Mouse (Mus musculus): ENCODE measurements at regions not wholly inside any gene's neighbourhood (a gene's known extent, or its start where the extent isn't known, plus 50 kb on each side); places are given as distances from the start of the nearest gene placed in this dataset.

DNA sequence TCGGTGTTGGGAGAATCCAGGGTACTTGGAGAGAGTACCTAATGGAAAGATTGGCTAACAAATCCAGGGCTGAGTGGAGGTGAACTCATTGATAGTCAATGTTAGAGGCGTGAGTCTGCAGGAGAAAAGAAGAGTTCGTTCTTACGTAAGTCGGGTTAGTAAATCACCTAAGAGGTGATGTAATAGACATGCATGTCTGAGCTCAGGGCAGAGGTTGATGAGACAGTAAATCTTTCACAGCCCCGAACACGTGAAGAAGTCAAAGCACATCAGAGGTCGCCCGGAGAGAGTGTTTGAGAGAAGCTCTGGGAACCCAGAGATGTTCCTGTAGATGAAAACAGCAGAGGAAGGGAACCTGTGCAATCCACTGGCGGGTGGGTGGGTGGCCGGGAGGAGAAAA is 76.2 kb upstream of the Prdm1 start:
- WGBS (ENCODE audit: insufficient replicate concordance), result 63% methylated on average over 11 of the region's 11 CpGs
- ATAC-seq (ENCODE audit: insufficient read depth), result peak; percentile 64
- H3K9me3 ChIP-seq (replicated peaks), result no peaks in the 10 kb centered on the region

DNA sequence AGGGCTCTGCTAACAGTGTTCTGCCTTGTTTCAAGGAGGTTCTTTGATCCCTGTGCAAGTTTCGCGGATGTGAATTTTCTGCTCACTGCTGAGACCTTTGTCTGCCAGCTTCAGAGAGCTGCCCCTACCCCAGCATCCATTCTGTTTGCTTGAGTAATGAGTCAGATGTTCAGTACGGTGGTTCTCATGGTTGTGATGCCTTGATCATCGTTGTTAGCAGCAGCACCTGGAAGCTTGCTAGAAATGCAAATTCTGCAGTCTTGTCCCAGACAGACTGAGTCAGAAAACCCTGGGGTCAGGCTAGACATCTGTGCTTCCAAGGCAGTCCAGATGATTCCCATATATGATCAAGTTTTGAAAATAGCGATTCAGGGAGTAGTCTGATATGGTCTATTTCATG is 75.2 kb upstream of the Prdm1 start:
- Histone ChIP-seq H3K27ac (replicated peaks) (no peak overlapping the region), H3K4me1 (replicated peaks) (peaks cover 8% of the 10 kb centered on the region), H3K27me3 (no peaks in the 10 kb centered on the region), H3K9me3 (replicated peaks) (no peaks in the 10 kb centered on the region), H3K4me3 (replicated peaks) (no peak overlapping the region), H3K4me2 (no peak overlapping the region), H3K36me3 (replicated peaks) (no peaks in the 10 kb centered on the region), H3K9ac (no peak overlapping the region)
- no peak for ATAC-seq (ENCODE audit: insufficient read depth)
- 69% methylated on average over 5 of the region's 5 CpGs for WGBS (ENCODE audit: insufficient replicate concordance)

More for the DNA sequence above, 76.2 kb upstream of the Prdm1 start:
- Histone ChIP-seq H3K4me2 (no peak overlapping the region), H3K4me3 (replicated peaks) (no peak overlapping the region), H3K36me3 (replicated peaks) (no peaks in the 10 kb centered on the region), H3K9ac (no peak overlapping the region), H3K27ac (replicated peaks) (no peak overlapping the region), H3K27me3 (no peaks in the 10 kb centered on the region), H3K4me1 (replicated peaks) (peaks cover 8% of the 10 kb centered on the region)

DNA sequence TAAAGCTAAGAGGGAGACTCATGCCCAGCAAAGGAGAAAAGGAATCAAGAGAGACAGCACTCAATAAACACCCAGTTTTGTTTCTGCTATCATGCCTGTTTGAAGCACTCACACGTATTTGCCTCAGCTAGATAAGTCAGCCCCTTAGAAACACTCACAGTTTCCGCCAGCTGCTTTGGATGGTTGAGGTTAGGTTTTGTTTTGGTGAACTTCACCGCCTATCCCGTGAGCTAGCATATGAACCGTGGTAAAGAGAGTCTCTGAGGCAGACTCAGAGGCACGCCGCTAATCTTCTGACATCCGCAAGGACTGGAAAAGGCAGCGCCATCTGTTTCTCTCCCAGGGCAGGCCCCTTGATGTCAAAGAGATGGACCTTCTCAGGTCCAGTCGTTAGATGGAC is 73.2 kb upstream of the Prdm1 start:
- Histone ChIP-seq H3K9ac (no peak overlapping the region), H3K27me3 (no peaks in the 10 kb centered on the region), H3K4me1 (replicated peaks) (peaks cover 8% of the 10 kb centered on the region), H3K9me3 (replicated peaks) (no peaks in the 10 kb centered on the region), H3K27ac (replicated peaks) (no peak overlapping the region), H3K4me3 (replicated peaks) (no peak overlapping the region), H3K4me2 (no peak overlapping the region), H3K36me3 (replicated peaks) (no peaks in the 10 kb centered on the region)
- WGBS (ENCODE audit: insufficient replicate concordance), result 54% methylated on average over 10 of the region's 10 CpGs
- ATAC-seq (ENCODE audit: insufficient read depth), result no peak

DNA sequence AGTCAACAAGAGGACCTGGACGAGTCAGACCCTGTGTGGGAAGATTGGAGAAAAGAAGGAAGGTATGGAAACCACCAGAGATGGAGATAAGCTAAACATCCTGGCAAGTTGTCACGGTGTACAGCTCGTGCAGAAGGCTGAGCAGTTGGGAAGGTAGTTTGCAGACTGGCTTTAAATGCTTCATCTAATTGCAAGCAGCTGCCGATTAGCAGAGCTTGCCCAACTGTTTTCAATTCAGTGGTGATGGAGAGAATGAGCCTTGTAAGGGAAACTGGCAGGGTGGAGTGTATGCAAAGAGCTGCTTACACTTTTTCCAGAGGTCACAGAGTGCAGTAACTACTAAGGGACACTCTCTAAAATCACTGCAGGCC is 71.6 kb upstream of the Prdm1 start:
- H3K27ac ChIP-seq (replicated peaks), result no peak overlapping the region
- no peaks in the 10 kb centered on the region for H3K9me3 ChIP-seq (replicated peaks)
- H3K9ac ChIP-seq, result no peak overlapping the region
- H3K4me3 ChIP-seq (replicated peaks), result no peak overlapping the region
- H3K4me1 ChIP-seq (replicated peaks), result peaks cover 5% of the 10 kb centered on the region
- H3K4me2 ChIP-seq, result no peak overlapping the region
- no peak for ATAC-seq (ENCODE audit: insufficient read depth)
- no peaks in the 10 kb centered on the region for H3K36me3 ChIP-seq (replicated peaks)
- 13% methylated on average over 4 of the region's 4 CpGs for WGBS (ENCODE audit: insufficient replicate concordance)
- H3K27me3 ChIP-seq, result no peaks in the 10 kb centered on the region

DNA sequence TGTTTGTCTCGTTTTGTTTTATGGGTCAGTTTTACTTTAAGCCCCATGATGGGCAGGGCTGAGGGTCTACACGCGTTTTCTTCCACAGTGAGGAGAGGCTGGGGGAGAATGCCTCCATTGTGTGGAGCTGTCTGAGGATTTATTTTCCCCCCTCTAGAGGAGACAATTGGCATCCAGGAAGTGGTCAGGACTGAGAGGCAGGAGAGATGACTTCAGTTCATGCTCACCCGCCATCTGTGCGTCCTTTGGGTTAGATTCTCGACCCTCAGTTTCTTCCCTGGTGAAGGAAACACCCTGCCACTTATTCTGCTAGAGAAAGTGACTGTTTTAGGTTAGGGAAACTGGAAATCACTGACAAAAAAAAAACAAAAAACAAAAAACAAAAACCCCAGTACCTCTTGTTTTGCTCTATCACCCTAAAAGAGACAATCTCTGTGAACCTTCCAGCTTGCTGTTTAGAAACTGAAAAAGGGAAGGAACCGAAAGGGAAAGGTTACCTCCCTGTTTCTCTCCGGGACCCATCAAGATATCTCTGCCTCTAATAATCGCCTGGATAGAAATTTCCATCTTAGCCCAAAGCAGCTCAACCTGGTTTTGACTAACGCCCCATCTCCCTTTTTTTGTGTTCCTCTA is 71.1 kb upstream of the Prdm1 start:
- Histone ChIP-seq H3K4me1 (replicated peaks) (0 out of 2 replicates have a peak, but pooled peaks cover under 1% of the 10 kb centered on the region), H3K9ac (no peak overlapping the region), H3K27ac (replicated peaks) (no peak overlapping the region), H3K4me2 (0 out of 2 replicates have a peak overlapping the region, but pooled peaks have one; percentile 10), H3K27me3 (no peaks in the 10 kb centered on the region), H3K9me3 (replicated peaks) (no peaks in the 10 kb centered on the region), H3K36me3 (replicated peaks) (no peaks in the 10 kb centered on the region), H3K4me3 (replicated peaks) (no peak overlapping the region)
- WGBS (ENCODE audit: insufficient replicate concordance), result 22% methylated on average over 10 of the region's 10 CpGs
- ATAC-seq (ENCODE audit: insufficient read depth), result no peak

DNA sequence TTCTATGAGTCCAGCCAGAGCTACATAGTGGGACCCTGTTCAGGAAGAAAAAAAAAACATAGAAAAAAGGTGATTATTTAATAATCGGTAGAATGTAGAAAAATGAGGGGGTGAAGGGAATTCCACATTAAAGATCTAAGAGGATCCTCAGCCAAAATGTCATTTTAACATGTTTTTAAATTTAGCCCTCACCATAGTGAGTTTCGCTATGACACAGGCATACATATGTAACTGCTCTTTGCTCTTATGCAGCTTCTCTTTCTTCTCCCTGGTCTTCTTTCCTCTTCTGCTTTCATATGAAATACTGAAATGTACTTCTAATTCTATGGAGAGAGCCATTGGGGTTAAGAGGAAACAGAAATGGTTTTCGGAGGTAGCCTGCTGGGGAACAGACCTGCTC is 70.3 kb upstream of the Prdm1 start:
- Histone ChIP-seq H3K27ac (replicated peaks) (0 out of 2 replicates have a peak overlapping the region, but pooled peaks have one; percentile 41), H3K4me2 (no peak overlapping the region), H3K4me3 (replicated peaks) (no peak overlapping the region), H3K9me3 (replicated peaks) (no peaks in the 10 kb centered on the region), H3K27me3 (no peaks in the 10 kb centered on the region), H3K9ac (no peak overlapping the region), H3K4me1 (replicated peaks) (no peaks in the 10 kb centered on the region), H3K36me3 (replicated peaks) (no peaks in the 10 kb centered on the region)
- ATAC-seq (ENCODE audit: insufficient read depth), result no peak
- 69% methylated on average over 3 of the region's 3 CpGs for whole genome bisulfite sequencing (ENCODE audit: insufficient replicate concordance)

DNA sequence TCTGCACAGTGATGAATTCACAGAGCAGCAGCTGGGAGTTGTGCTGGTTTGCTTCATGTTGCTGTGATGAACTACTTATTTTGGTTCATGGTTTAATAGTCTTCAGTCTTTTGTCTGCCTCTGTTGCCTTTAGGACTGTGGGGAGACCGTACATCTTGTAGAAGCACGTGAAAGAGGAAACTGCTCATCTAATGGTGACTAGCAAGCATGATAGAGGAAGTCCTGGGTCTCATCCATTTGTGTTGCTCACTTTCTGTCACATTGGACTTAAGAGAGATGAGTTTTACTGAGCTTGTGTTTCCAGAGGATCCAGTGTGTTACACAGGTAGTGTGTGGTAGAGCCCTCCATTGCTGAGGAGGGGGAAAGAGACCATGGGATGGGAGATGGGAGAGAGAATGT is 67.6 kb upstream of the Prdm1 start:
- no peaks in the 10 kb centered on the region for H3K36me3 ChIP-seq (replicated peaks)
- no peak for ATAC-seq (ENCODE audit: insufficient read depth)
- H3K27ac ChIP-seq (replicated peaks), result no peak overlapping the region
- no peaks in the 10 kb centered on the region for H3K4me1 ChIP-seq (replicated peaks)
- no peaks in the 10 kb centered on the region for H3K9me3 ChIP-seq (replicated peaks)
- WGBS (ENCODE audit: insufficient replicate concordance), result 27% methylated on average over 2 of the region's 2 CpGs
- no peak overlapping the region for H3K9ac ChIP-seq
- no peak overlapping the region for H3K4me3 ChIP-seq (replicated peaks)
- no peaks in the 10 kb centered on the region for H3K27me3 ChIP-seq
- no peak overlapping the region for H3K4me2 ChIP-seq

DNA sequence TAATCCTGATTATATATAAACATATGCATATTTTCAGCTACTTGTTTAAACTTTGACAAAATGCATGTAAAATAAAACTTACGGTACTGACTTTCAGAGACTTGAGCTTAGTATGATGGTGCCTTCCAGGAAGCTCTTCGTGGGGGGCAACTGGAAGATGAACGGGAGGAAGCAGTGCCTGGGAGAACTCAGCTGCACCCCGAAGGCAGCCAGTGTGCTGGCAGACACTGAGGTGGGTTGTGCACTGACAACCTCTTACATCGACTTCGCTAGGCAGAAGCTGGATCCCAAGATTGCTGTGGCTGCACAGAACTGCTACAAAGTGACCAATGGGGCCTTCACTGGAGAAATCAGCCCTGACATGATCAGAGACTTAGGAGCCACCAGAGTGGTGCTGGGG is 61.5 kb upstream of the Prdm1 start:
- no peak overlapping the region for H3K27ac ChIP-seq (replicated peaks)
- no peaks in the 10 kb centered on the region for H3K4me1 ChIP-seq (replicated peaks)
- no peaks in the 10 kb centered on the region for H3K9me3 ChIP-seq (replicated peaks)
- no peak overlapping the region for H3K4me3 ChIP-seq (replicated peaks)
- no peaks in the 10 kb centered on the region for H3K27me3 ChIP-seq
- no peaks in the 10 kb centered on the region for H3K36me3 ChIP-seq (replicated peaks)
- no peak for ATAC-seq (ENCODE audit: insufficient read depth)
- WGBS (ENCODE audit: insufficient replicate concordance), result 69% methylated on average over 6 of the region's 6 CpGs
- no peak overlapping the region for H3K4me2 ChIP-seq
- no peak overlapping the region for H3K9ac ChIP-seq

DNA sequence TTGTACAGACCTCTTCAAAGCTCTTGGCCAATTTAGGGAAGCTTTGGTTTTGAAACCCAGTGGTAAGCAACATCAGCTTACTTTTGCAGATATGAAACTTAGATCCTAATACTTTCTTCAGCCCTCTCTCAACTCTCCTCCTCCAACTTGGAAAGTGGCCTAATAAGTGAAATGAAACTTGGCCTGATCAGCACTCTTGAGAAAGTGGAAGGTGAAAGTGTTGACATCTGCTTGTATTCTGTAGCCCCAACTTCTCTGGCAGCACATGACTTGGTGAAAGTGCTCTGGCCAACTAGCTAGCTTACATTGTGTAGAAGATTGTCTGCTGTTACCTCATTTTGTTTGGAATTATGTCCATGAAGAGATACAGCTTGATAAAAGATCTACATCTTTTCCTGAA is 61.1 kb upstream of the Prdm1 start:
- Histone ChIP-seq H3K27ac (replicated peaks) (no peak overlapping the region), H3K4me3 (replicated peaks) (no peak overlapping the region), H3K4me2 (no peak overlapping the region), H3K4me1 (replicated peaks) (no peaks in the 10 kb centered on the region), H3K36me3 (replicated peaks) (no peaks in the 10 kb centered on the region), H3K9me3 (replicated peaks) (no peaks in the 10 kb centered on the region), H3K9ac (no peak overlapping the region), H3K27me3 (no peaks in the 10 kb centered on the region)
- ATAC-seq (ENCODE audit: insufficient read depth), result no peak

DNA sequence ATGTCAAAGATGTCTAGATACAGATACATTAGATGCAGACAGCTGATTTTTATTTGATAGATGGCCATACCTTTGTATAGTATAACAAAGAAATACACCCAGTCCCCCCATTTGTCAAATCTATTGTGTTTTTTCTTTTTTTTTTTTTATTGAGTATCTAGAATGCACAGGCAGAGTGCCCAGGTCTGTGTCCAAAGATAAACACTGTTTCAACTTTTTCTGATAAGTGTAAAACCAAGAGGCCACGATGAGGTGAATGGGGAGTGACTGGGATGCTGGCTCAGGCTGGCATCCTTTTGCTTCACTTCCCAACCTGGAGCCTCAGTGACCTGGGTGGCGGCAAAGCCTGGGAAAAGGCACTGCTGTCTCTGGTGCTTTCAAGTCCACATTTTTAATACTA is 54.4 kb upstream of the Prdm1 start:
- H3K4me1 ChIP-seq (replicated peaks), result no peaks in the 10 kb centered on the region; the same call in 1 of the 2 replicates
- no peaks in the 10 kb centered on the region for H3K36me3 ChIP-seq (replicated peaks)
- no peak overlapping the region for H3K4me3 ChIP-seq (replicated peaks)
- no peak overlapping the region for H3K4me2 ChIP-seq
- no peaks in the 10 kb centered on the region for H3K9me3 ChIP-seq (replicated peaks)
- WGBS (ENCODE audit: insufficient replicate concordance), result 37% methylated on average over 2 of the region's 2 CpGs
- H3K9ac ChIP-seq, result no peak overlapping the region
- H3K27ac ChIP-seq (replicated peaks), result no peak overlapping the region
- 0 out of 2 replicates have a peak, but pooled peaks have one; percentile 34 for ATAC-seq (ENCODE audit: insufficient read depth)
- H3K27me3 ChIP-seq, result no peaks in the 10 kb centered on the region
